Mouse (Mus musculus): ENCODE measurements around the gene Trak1.

- no peak for TF ChIP-seq POLR2A (IDR thresholded peaks at IDR 0.05; ENCODE audit: control insufficient read depth, low read depth, low read length)
- no peak for TF ChIP-seq CTCF (IDR thresholded peaks at IDR 0.05; ENCODE audit: control insufficient read depth, insufficient read depth, insufficient replicate concordance, low read depth, low read length)
These were observed 122.3 kb downstream of the Trak1 start for GRCm38 (mm10) chr9:121419573-121419972.
